Mouse (Mus musculus): ENCODE results near the gene Prkcz.

The Prkcz gene

GRCm38 (mm10) chr4:155241789-155242188 lies 119.4 kb downstream of the Prkcz start:
- peak; percentile 87 to 91 for DNase-seq

GRCm38 (mm10) chr4:155239494-155239893 lies 121.7 kb downstream of the Prkcz start:
- no peak for DNase-seq

- DNase-seq, result no peak
These were observed 122.9 kb downstream of the Prkcz start for GRCm38 (mm10) chr4:155238276-155238675.

- DNase-seq, result no peak
These were observed 124.3 kb downstream of the Prkcz start for GRCm38 (mm10) chr4:155236737-155237385.

GRCm38 (mm10) chr4:155235311-155236119 lies 125.6 kb downstream of the Prkcz start:
- DNase-seq, result peak; percentile 78 to 81

- peak in 1 of 2 experiments; percentile 28 for DNase-seq
These were observed 126.5 kb downstream of the Prkcz start for GRCm38 (mm10) chr4:155234371-155235310.

GRCm38 (mm10) chr4:155233878-155234277 lies 127.3 kb downstream of the Prkcz start:
- DNase-seq, result peak; percentile 80 to 86

- no peak for DNase-seq
These were observed 132.7 kb downstream of the Prkcz start for GRCm38 (mm10) chr4:155228461-155228860.

- no peak for DNase-seq
These were observed 133.2 kb downstream of the Prkcz start for GRCm38 (mm10) chr4:155227986-155228385.

- DNase-seq, result no peak
These were observed 135.2 kb downstream of the Prkcz start for GRCm38 (mm10) chr4:155225918-155226317.

GRCm38 (mm10) chr4:155223594-155224528 lies 137.3 kb downstream of the Prkcz start:
- DNase-seq, result no peak

GRCm38 (mm10) chr4:155222841-155223593 lies 138.1 kb downstream of the Prkcz start:
- DNase-seq, result peak; percentile 100

GRCm38 (mm10) chr4:155222552-155222840 lies 138.7 kb downstream of the Prkcz start, which contains the start of gene Ski:
Ski (minus strand) TSS chr4:155222592.
- no peak for DNase-seq

GRCm38 (mm10) chr4:155221599-155222551 lies 139.3 kb downstream of the Prkcz start:
- peak; percentile 80 to 81 for DNase-seq

- DNase-seq, result no peak
These were observed 140.1 kb downstream of the Prkcz start for GRCm38 (mm10) chr4:155221106-155221505.

GRCm38 (mm10) chr4:155220213-155221100 lies 140.7 kb downstream of the Prkcz start:
- no peak for DNase-seq

GRCm38 (mm10) chr4:155219271-155220212 lies 141.6 kb downstream of the Prkcz start:
- DNase-seq, result no peak
